Mouse (Mus musculus) kidney, adult 2 months (tissue): Measurements from ENCODE around the gene Acsf2.

Experiments
- CTCF ChIP-seq: fragments of 200-500 bp; conservative IDR thresholded peaks from 2 replicates; pipeline ENCODE4 v1.5.1; 2011; ENCODE audit warnings: low read depth, mild to moderate bottlenecking, control low read depth, low read length, moderate library complexity, mixed read lengths; ENCODE audit not compliant: insufficient read depth, insufficient read length
- POLR2A ChIP-seq: fragments of 200-500 bp; IDR thresholded peaks from one replicate; pipeline ENCODE4 v1.6.1; 2011; ENCODE audit warnings: low read depth, low read length, control low read depth

- TF ChIP-seq CTCF (no peak), POLR2A (no peak)
These were observed 62.9 kb downstream of the Acsf2 start for GRCm38 (mm10) chr11:94538733-94539292.
